Mouse (Mus musculus) kidney, adult 8-10 months (tissue): ENCODE measurements around the gene Kif21b.

ENCODE experiments used
- DNase-seq, 2 experiments: peaks; one replicate each; pipeline ENCODE4 v3.0.0; 2022

The Kif21b gene

DNA sequence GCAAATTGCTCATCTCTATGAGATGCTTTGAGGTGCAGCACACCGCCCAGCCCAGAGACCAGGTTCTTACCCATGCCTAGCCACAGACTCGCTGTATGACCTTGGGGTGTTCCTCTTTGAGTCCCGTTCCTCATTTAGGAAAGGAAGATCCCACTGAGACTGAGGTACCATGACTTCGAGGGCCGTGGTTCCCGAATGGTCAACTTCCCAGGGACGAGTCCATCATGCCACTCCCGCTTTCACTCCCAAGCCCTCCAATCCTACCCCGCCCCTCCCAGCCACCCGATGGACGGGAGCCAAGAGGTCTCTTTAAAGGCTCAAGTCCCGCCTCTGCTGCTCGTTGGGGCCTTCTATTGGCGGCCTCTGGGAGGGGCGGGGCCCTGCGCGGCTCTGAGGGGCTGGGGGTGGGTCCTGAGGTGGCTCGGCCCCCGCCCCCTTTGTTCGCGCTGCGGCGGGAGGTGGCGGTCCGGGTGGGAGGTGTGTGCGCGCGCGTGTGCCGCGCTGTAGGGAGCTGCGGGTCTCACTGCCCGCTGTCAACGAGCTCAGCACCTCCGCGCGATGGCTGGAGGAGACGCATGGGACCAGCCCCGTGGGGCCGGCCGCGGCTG lies at the start of gene Kif21b:
Gene Kif21b, plus strand, starts transcription at position 439 of the 608 bp plus-strand sequence.
- peak; percentile 70 to 79 for DNase-seq

DNA sequence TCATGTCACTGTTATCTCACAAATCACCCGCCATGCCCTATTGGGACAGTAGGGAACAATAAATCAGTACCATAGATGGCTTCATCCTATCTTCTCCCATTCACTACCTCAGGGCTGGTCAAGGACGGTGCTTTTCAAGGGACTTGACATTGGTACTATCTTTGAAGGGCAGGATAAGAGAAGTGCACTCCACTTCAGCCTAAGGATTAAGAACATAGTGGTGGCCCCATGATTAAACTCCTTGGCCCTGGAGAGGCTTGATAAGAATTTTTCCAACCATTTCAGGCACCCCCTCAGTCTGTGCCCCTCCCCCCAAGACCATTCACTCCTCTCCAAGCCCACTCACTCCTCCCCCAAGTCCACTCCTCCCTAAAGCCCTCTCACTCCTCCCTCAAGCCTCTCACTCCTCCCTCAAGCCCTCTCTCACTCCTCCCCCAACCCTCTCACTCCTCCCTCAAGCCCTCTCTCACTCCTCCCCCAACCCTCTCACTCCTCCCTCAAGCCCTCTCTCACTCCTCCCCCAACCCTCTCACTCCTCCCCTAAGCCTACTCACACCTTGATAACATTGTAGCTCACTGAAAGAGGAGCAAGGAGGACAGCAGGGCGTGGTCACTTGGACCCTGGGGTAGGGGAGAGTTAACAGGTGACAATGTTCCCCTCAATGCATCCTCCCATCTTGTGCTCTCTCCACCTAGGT lies 45.1 kb upstream of the Kif21b start:
- no peak for DNase-seq

DNA sequence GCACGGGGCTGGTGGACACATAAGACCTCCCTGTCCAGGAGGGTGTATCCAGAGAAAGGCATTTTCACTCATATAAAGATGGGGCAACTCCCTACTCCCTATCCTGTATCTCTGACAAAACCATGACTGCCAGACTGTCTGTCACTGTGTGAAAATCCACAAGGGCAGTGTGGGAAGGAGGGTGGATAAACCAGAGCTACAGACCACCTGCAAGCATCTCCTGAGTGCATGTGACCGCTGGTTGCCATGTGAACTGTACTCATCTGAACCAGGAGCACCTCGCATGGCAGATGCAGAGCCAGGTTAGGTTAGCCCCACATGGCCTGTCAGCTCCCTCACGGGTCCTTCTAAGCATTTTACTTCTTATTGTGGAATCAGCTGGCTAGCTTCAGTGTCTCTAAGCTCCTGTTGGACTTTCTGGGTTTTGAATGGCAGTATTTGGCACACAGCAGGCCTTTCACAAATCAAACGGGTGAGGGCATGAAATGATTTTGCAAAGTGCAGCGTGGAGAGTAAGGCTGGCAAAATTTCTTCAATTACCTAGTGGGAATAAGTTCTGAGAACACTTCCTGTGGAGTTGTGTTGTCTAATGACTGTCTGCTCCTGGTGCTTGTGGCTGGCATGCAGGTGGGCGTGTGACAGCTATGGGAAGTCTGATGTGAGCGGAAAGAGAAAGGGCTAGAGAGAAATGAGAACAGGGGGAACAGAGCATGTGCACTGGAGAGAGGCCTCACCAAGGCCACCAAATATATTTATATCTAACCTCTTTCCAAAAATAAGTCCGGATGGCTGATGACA lies 41.6 kb upstream of the Kif21b start:
- no peak for DNase-seq

DNA sequence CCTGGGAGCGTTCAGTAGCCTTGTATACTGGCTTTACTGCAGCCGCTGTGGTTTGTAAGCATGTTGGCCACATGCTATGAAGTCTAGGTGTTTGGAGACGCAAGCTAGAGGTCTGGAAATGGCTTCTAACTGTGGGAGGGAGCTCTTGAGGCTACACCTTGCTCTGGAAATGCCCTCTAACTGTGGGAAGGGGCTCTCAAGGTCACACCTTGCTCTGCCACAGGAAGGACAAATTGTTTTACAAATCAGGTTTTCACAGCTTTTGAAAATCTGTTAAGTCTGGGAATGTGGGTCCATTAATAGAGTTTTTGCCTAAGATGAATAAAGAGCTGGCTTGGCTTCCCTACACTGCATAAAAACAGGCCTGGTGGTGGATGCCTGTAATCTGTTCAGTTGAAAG lies 37.5 kb upstream of the Kif21b start:
- no peak for DNase-seq

DNA sequence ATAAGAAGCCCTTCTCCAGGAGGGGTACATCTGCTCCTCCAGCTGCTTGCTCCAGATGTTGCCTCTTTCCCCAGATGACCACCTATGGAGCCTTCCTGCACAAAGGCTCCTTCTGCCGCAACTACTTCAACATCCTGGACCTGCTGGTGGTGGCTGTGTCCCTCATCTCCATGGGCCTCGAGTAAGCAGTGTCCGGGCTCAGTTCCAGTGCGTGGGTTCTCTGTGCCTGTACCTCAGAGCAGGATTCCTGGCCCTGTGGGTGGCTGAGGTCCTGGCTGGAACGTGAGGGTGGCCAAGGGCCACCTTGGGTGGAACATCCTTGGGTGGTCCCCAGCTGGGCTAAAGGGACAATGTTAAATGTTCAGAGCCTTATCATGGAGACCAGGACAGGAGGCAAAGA lies 36.4 kb upstream of the Kif21b start:
- no peak for DNase-seq

DNA sequence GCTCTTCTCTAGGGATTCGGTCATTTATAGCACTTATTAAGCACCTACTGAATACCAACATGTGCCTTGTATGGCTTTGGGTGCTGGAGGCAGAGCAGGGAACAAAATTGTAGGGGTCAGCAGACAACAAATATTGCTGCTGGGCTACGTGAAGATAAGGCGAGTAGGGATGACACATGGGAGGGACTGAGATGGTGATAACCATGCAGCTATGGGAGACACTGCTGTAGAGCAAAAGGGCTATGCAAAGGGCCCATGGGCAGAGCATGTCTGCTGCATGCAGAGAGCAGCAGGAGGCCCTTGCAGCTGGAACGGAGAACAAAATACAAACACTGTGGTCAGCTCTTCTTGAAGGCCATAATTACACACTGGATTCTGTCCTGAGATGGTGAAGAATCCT lies 29.1 kb upstream of the Kif21b start:
- no peak for DNase-seq

DNA sequence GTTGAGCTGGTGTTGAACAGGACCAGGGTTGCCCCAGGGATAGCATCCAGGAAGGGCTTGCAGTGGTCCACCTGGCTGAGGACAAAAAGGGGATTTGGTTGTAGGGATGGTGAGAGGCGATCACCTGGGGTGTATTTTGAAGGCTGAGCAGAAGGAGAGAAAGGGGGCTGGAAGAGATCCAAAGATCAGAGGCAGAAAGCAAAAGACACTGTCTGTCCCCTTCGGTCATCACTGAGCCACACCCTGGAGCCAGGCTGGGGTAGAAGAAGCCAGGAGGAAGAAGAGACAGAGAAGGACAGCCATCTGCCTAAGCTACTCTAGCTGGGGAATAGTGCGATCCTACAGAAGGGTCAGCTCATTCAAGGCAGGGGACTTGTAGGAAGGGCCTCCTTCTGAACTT lies 28.6 kb upstream of the Kif21b start:
- DNase-seq, result no peak

DNA sequence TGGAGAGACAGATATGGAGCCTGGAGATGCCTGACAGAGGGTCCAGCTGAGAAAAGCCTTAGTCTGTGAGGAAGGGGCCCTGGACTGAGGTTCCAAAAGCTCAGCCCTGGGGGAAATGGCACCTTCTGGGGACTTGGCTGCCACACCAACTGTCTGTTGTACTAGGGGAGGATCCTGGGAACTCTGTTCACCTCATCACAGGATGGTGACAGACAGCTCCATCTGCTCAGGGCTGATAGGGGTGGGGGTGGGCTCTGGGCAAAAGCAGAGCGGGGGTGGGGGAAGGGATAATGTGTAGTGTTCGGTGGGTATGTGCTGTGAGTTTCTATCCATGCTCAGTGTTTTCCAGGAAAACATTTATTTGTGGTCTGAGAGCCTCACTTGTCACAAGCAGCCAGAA lies 28.2 kb upstream of the Kif21b start:
- no peak for DNase-seq

DNA sequence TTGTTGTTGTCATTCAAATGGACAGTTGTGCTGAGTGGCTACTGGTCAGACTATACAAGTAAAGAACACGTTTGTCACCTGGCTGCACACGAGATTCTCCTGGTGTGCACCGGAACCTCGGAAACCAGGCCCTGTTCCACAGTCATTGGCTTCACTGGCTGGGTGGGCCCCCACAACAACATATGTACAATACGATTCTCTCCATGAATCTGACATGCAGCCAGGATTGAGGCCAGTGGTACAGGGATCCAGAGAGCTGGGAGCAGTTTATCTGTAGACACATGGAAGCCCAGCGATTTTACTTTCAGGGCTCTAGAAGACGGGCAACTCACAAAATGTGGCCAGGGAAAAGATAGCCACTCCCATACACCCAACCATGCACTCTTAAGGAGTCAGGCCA lies 27.5 kb upstream of the Kif21b start:
- no peak for DNase-seq

DNA sequence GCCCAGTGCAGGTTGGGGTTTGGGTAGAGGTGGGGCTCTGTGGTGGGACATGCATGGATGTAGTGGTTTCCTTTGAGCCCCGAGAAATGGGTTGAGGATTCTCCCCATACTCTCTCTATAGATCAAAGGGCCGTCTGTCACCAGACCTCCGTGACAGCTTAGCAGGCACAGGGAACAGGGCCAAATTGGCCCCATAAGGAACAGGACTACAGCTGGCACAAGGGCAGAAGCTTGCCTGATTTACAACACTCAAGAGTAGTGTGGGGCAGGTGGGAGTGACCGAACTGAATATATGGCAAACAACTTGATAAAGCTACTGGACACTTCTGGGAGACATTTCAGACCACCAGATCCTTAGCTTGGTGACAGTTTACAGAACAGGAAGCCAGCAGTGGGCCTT lies 26.4 kb upstream of the Kif21b start:
- DNase-seq, result no peak

DNA sequence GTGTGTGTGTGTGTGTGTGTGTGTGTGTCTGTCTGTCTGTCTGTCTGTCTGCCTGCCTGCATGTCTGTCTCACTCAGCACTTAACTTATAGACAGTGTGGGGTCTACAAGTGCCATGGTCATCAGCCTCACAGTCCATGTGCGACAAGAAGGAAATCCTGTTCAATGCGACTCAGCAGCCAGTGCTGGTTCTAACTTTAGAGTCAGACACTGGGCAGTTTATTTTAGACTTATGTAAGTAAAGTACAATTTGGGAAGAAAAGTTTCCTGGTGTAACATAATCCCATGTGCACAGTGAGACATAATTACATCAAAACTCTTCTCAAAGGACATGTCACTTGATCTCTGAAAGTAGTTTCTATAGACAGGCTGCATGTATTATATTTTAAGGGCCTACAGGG lies 21.7 kb upstream of the Kif21b start:
- DNase-seq, result no peak

DNA sequence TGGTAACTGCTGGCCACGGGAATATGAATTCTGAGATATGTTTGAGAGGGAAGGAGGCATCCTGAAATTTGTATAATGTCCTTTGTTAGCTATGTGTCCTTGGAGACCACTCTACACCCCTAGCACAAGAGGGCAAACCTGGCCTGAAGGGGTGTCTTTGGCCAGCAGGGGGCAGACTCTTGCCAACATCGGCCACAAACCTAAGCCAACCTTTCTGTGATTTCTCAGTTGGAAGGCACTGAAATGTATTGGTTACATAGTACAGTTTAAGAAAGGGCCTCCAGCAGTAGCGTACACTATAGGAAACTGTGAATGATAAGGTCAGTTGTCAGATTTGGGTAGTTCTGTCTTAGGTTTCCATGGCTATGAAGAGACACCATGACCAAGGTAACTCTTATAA lies 15.0 kb upstream of the Kif21b start:
- DNase-seq, result peak in 1 of 2 experiments; percentile 71

DNA sequence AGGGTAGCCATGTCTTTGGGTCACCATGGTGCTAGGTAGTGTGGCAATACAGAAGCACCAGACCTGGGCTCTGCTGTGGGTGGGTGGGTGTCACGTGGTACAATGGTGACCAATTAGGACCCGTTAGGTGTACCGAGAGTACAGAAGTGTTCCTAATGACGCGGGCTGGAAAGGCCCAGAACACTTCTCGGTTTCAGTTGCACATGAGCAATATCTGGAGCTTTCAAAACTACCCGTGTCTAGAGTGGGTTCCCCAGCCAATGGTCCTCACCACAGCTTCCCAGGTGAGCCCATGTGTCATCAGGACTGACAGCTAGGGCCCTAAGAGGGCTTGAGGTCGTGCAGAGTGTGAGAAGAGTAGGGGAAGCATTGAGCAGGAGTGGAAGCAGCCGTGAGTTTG lies 14.1 kb upstream of the Kif21b start:
- no peak for DNase-seq

DNA sequence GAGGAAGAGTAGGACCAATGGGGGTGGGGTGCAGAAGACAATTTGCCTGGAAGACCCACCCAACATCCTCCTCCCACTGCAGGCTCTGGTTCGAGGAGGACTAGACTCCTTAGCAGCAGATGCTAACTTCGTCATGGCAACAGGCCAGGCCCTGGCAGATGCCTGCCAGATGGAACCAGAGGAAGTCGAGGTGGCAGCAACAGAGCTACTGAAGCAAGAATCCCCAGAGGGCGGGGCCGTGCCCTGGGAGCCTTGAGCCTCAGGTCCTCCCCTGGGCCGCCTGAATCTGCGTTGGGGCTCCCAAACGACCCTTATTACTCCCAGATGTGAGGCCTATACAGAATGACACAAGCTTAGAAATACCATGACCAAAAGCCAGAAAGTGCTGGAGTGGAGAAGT lies 12.3 kb upstream of the Kif21b start:
- no peak for DNase-seq

DNA sequence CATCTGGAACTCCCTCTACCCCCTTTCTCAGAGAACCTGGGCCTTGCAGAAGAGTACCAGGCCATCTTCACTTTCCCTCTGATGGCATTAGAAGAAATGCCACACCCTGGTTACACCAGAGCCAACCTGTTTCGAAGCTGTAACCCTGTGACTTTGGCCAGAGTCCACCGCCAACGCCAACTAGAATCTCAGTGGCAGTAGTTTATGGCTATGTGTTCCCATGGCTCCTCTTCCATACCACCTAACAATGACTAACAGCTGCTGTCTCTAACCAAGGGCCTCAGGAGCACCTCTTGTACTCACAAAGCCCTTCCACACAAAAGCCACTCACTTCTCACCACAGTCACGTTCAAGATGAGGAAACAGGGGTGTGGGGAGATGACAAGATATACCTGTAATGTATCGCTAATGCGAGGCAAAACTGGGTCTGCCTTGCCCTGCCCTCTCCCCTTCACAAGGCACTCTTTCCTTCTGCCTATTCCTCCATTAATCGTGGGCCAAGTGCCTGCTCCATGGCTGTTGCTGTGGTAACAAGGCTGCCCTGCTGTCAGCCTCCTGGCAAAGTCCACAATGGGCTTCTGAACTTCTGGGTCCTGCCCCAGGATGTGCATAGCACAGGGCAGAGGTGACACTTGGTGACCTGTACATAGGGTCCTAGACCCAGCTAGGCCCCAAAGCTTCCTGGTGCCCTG lies 11.5 kb upstream of the Kif21b start:
- no peak for DNase-seq

DNA sequence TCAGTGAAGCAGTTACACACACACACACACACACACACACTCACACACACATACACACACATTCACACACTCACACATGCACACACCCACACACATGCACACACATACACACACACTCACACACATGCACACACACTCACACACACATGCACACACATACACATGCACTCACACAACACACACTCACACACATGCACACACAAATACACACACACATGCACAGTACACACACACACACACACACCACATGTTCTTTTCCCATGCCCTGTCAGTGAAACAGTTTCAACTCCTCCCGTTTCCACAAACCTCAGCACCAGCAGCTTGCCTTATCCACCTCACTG lies 11.0 kb upstream of the Kif21b start:
- no peak for DNase-seq

DNA sequence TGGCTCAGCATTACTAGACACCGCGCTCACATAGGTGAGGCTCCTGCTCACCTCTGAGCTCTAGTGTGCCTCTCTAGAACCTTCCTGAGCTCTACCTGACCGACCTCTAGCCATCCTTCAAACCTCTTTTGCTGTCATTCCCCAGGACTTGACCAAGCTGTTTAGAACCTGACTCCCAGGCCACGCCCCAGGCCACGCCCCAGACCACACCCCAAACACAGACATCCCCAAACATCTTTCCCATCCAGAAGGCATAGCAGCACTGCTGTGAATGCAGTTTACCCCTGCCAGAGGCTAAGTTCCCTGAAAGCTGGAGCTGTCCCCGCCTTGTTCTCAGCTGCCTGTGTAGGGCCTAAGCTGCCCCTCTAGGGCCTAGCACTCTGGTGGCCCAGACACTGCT lies 10.4 kb upstream of the Kif21b start:
- DNase-seq, result no peak

DNA sequence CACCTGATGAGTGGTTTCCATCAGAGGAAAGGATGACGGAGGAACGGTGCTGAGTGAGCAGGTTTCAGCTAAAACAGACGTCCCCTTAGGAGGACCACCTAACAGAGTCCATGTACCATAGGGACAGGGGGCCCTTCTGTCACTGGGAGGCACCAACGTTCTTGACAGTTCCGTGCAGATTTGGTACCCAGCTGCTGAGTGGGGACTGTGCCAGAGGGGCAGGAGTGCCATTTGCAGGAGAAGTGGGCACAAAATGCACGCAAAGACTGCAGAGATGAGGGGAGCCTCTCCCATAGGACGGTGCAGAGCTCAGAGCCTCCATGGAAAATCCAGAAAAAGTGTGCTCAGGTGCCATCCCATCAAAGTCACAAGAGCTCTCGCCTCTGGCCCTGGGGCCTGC lies 9.2 kb upstream of the Kif21b start:
- no peak for DNase-seq

DNA sequence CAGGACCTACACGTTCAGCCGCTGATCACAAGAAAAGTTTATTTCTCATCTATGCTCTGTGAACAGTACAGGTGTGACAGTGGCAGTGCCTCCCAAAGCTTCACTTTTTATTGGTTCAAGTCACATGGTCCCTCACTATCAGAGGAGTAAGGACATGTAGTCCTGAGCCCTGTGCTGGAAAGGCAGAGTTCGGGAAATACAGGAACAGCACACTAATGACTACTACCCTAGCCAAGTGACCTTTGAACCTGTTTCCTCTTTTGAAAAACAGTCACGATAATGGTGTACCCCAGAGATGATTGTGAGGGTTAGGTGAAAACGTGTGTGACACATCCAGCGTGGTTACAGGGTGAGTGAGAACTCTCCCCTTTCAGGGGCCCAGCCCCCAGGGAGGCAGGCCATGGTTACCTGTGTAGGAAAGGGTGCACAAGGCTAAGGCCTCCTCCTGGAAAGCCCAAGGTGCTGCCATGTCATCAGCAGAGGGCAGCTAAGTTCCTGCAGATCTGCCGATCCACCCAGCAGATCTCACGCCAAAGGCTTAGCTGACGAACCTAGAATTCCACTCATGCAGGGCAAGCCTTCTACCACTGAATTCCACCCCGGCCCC lies 4.9 kb upstream of the Kif21b start:
- no peak for DNase-seq

DNA sequence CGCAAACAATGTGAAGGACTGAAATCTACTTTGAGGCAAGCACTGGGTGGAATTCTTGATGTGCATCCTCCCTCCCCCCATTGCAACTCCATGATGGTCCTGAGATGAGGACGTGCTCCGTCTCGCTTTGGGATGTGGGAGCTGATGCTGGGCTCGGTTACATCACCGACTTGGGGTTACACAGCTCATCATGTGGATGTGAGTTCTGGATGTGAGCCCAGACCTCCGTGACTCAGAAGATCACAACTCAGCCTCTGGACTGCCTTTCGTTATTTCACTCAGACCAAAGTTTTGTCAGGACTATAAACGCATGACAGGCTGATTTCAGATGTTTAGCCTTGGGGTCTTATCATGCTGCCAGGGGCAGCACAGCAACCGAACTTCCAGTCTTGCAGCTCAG lies 4.3 kb upstream of the Kif21b start:
- peak; percentile 48 to 50 for DNase-seq

DNA sequence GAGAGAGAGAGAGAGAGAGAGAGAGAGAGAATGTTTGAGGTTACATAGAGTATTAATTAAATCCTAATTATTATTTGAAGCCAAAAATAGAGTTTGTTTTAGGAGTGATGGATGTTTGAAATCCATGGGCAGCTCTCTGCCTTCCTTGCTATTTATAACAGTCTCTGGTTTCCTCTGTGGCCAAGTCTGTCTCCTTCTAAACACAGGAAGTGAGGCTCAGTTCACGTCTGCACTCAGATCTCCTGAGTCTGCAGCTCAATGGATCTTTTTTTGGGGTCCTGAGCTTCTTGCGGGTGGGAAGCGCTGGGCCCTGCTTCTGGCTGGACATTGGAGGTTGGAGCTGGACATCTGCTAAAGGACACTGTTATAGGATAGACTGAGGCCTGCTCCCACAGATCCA lies 3.3 kb upstream of the Kif21b start:
- DNase-seq, result no peak

DNA sequence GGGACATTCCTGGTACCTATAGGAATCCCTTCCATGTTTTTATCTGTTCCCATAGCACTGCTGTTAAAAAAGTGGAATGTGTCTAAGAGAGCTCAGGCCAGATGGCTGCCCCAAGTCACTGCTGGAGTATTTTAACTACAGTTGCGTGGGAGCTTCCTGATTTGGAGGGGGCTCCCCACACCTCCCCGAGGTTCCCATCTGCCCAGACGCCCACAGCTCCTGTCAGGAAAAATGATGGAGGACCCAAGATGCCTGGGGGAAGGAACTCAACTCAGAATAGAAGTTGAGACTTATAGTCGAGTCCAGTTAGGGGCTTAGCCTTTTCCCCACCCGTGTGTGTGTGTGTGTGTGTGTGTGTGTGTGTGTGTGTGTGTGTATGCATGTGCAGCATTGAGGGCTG lies 2.8 kb upstream of the Kif21b start:
- no peak for DNase-seq

DNA sequence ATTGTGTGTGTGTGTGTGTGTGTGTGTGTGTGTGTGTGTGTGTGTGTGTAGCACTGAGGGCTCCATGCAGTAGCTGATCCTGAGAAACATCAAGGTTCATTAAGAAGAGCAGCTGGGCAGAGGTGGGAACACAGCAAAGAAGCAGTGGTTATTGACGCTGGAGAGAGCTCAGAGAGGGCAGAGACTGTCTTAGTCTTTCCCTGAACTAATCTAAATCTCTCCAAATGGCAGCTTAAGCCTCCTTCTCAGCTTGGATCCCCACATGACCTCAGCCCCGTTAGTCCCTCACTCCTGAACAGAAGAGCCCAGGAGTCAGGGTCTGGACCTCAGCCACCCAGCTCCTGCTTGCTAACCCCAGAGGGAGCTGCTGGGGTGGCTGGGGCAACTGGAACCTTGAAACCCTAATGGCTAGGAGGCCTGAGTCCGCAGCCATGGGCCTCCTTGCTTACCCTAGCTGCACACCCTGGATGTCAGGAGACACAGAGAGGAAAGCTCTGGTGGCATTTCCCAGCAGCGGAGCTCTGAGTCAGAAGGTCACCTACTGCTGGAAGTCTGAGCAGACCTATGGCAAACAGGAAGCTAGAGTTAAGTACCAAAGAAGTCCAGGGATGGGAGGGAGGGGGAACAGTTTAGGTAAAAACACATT lies 2.1 kb upstream of the Kif21b start:
- no peak for DNase-seq
